Mouse (Mus musculus) small intestine, adult 2 months (tissue): Measurements from ENCODE around the gene Gm28051.

Source experiments
- CTCF ChIP-seq: fragments of 200-500 bp; IDR thresholded peaks from 2 replicates; pipeline ENCODE4 v1.5.1; 2012; ENCODE audit warnings: low read depth, mild to moderate bottlenecking, control low read depth, inconsistent platforms, low read length, moderate library complexity, mixed read lengths; ENCODE audit not compliant: insufficient replicate concordance, insufficient read length; ENCODE audit errors: extremely low read depth
- POLR2A ChIP-seq: fragments of 200-500 bp; IDR thresholded peaks from 2 replicates; pipeline ENCODE4 v1.6.1; 2012; ENCODE audit warnings: low read depth, mild to moderate bottlenecking, control low read depth, inconsistent platforms, low read length, moderate library complexity

DNA sequence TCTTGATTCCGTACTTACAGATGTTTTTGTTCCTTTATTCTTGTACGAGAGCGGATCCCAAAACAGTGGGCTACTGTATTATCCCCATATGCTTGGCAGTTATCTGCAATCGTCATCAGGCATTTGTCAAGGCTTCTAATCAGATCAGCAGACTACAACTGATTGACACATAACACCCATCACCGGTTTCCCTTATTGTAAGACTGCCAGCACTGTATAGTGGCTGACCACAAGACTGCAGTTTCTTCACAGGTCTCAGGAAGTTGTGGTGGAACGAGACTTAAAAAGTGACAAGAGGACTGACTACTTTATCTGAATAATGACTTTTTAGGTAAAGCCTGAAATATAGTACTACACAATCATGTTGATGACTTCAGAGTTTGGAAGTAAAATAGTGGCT lies 12.7 kb downstream of the Gm28051 start:
- TF ChIP-seq CTCF (no peak), POLR2A (no peak)
